Mouse (Mus musculus): Measurements from ENCODE around the gene Vmn1r33. TPM values are rescaled to one million over a fixed set of nuclear protein-coding genes. Genes with fewer than 3 reads are reported as not detected.
"Not testable (repeated sequence)": the region's sequence is repeated elsewhere in the genome, so short reads cannot be mapped to it uniquely, and the experiment has no call there.

Vmn1r33 gene
- total RNA-seq (2021) = not detected in 2 replicates
- long read RNA-seq = 0 reads

- not testable (repeated sequence) for DNase-seq
Measured at GRCm38 (mm10) chr6:66618182-66618581, at the start of gene Vmn1r33. TSS of gene Vmn1r33 (minus strand) at chr6:66618282.

GRCm38 (mm10) chr6:66643779-66644178 is 25.7 kb upstream of the Vmn1r33 start, which contains the start of gene Vmn1r34:
TSS of gene Vmn1r34 (minus strand) at chr6:66643879.
- no peak for DNase-seq

GRCm38 (mm10) chr6:66595804-66596203 is 22.3 kb downstream of the Vmn1r33 start:
- DNase-seq = no peak

Other genes starting within 250 kb of the Vmn1r33 start
- 11.8 and 12.2 TPM in 2 replicates for gene Mad2l1, start 82.9 kb downstream of the Vmn1r33 start, total RNA-seq (2021)
- gene Vmn1r32, start 58.2 kb downstream of the Vmn1r33 start, total RNA-seq (2021) = not detected in 2 replicates
- gene Vmn1r34, start 25.6 kb upstream of the Vmn1r33 start, total RNA-seq (2021) = not detected in 2 replicates
- not detected in 2 replicates for gene Vmn1r35, start 67.6 kb upstream of the Vmn1r33 start, total RNA-seq (2021)
- not detected in 2 replicates for gene Vmn1r36, start 100.9 kb upstream of the Vmn1r33 start, total RNA-seq (2021)
- gene Vmn1r37, start 111.1 kb upstream of the Vmn1r33 start, total RNA-seq (2021) = not detected in 2 replicates
- not detected in 2 replicates for gene Vmn1r38, start 164.3 kb upstream of the Vmn1r33 start, total RNA-seq (2021)
- not detected in 2 replicates for gene Vmn1r39, start 192.3 kb upstream of the Vmn1r33 start, total RNA-seq (2021)

Data from adrenal gland, postnatal 25 days (tissue).